Mouse (Mus musculus): ENCODE measurements around the gene A530032D15Rik. TPM values are rescaled to one million over a fixed set of nuclear protein-coding genes. Genes with fewer than 3 reads are reported as not detected.
"Not testable (repeated sequence)": the region's sequence is repeated elsewhere in the genome, so short reads cannot be mapped to it uniquely, and the experiment has no call there.

A530032D15Rik gene
- polyA plus RNA-seq, 1 experiment, result not detected

- DNase-seq; H3K4me1 ChIP-seq (ENCODE audit: control insufficient read depth, insufficient read depth, low read length); H3K4me3 ChIP-seq (replicated peaks; ENCODE audit: extremely low read depth, low read depth, low read length): not testable (repeated sequence)
- WGBS, result 74% methylated on average over 7 of the region's 7 CpGs
These were observed 10.6 kb downstream of the A530032D15Rik start for GRCm38 (mm10) chr1:85099081-85099480.

GRCm38 (mm10) chr1:85093011-85093572 is 16.6 kb downstream of the A530032D15Rik start:
- not testable (repeated sequence) for H3K4me3 ChIP-seq (replicated peaks; ENCODE audit: extremely low read depth, low read depth, low read length); H3K4me1 ChIP-seq (ENCODE audit: control insufficient read depth, insufficient read depth, low read length); DNase-seq
- WGBS, result 74% methylated on average over 7 of the region's 7 CpGs

DNA sequence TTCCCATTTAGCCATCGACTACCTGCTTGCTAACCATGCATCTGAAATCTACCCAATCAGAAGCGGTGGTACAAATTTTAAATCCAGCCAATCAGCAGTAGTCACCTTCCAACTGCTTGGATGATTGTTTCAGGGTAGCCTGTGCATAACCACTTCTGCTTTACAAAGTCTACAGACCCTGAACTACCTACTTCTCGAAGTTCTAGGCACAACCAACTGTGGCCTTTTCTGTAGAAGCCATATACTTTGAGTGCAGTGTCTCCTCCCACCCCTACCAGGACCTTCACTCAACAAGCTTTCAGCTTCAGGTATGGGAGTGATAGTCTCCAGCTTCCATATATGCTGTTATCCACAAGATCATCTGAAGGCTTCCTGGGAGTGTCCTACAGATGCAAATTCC is 17.5 kb downstream of the A530032D15Rik start:
- H3K4me1 ChIP-seq (ENCODE audit: control insufficient read depth, insufficient read depth, low read length); DNase-seq; H3K4me3 ChIP-seq (replicated peaks; ENCODE audit: extremely low read depth, low read depth, low read length): not testable (repeated sequence)
- 29% methylated on average over 1 of the region's 3 CpGs for WGBS

GRCm38 (mm10) chr1:85086211-85086610 is 23.4 kb downstream of the A530032D15Rik start:
- H3K4me3 ChIP-seq (replicated peaks; ENCODE audit: extremely low read depth, low read depth, low read length); DNase-seq; H3K4me1 ChIP-seq (ENCODE audit: control insufficient read depth, insufficient read depth, low read length): not testable (repeated sequence)
- 70% methylated on average over 1 of the region's 1 CpGs for WGBS

DNA sequence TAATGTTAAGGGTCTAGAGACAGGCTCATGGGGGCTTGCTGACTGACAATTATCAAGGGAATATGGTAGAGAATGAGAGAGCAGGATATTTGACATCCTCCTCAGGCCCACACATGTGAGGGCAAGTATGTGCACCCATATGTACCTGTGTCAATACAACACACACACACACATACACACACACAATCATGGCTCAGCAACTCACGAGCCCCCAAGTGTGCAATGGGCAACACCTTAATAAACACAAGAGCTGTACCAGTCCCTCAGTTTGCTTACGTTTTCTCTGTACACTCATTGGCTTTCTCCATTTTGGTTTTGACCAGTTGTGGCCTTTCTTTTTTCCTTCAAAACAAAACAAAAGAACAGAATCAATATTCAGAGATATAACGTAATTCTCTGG is 24.9 kb downstream of the A530032D15Rik start:
- H3K4me1 ChIP-seq (ENCODE audit: control insufficient read depth, insufficient read depth, low read length); H3K4me3 ChIP-seq (replicated peaks; ENCODE audit: extremely low read depth, low read depth, low read length); DNase-seq: not testable (repeated sequence)
- 43% methylated on average over 3 of the region's 3 CpGs for WGBS

GRCm38 (mm10) chr1:85073099-85073498 is 36.6 kb downstream of the A530032D15Rik start:
- not testable (repeated sequence) for DNase-seq; H3K4me1 ChIP-seq (ENCODE audit: control insufficient read depth, insufficient read depth, low read length); H3K4me3 ChIP-seq (replicated peaks; ENCODE audit: extremely low read depth, low read depth, low read length)
- WGBS, result 46% methylated on average over 3 of the region's 3 CpGs

GRCm38 (mm10) chr1:85071690-85072089 is 38.0 kb downstream of the A530032D15Rik start:
- not testable (repeated sequence) for H3K4me3 ChIP-seq (replicated peaks; ENCODE audit: extremely low read depth, low read depth, low read length); H3K4me1 ChIP-seq (ENCODE audit: control insufficient read depth, insufficient read depth, low read length); DNase-seq
- WGBS, result 52% methylated on average over 3 of the region's 3 CpGs

- H3K4me3 ChIP-seq (replicated peaks; ENCODE audit: extremely low read depth, low read depth, low read length); DNase-seq; H3K4me1 ChIP-seq (ENCODE audit: control insufficient read depth, insufficient read depth, low read length): not testable (repeated sequence)
- WGBS, result 73% methylated on average over 6 of the region's 6 CpGs
These were observed 73.9 kb downstream of the A530032D15Rik start for GRCm38 (mm10) chr1:85035801-85036200.

DNA sequence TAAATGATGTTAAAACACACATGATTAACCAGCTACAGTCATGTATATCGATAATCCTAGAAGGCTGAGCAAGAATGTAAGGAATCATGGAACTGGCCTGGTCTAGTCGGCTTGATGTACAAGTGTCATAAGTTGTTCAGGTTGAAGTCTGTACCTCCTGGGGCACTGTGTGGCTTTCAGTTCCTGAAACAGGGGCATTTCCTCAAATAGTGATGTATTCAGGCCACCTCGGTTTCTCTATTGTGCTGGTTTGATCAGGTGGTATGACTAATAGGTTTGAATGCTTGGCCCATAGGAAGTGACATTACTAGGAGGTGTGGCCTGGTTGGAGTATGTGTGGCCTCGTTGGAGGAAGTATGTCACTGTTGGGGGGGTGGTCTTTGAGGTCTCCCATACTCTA is 75.3 kb downstream of the A530032D15Rik start:
- WGBS, result 77% methylated on average over 3 of the region's 4 CpGs
- not testable (repeated sequence) for DNase-seq; H3K4me3 ChIP-seq (replicated peaks; ENCODE audit: extremely low read depth, low read depth, low read length); H3K4me1 ChIP-seq (ENCODE audit: control insufficient read depth, insufficient read depth, low read length)

DNA sequence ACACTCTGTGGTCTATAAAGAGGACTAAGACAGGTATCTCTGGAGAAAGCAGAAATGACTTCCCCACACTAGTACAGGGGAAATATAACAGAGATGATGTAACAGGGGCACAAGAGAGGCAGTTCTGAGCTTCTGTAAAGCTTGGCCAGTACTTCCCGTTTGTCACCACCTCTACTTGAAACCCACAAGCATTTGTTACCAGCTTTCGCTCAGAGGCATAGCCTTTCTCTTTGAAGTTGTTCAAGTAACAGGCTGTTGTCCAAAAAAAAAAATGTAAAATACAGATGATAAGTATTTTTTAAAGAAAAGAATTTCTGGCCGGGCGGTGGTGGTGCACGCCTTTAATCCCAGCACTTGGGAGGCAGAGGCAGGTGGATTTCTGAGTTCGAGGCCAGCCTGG is 76.0 kb downstream of the A530032D15Rik start:
- DNase-seq; H3K4me3 ChIP-seq (replicated peaks; ENCODE audit: extremely low read depth, low read depth, low read length); H3K4me1 ChIP-seq (ENCODE audit: control insufficient read depth, insufficient read depth, low read length): not testable (repeated sequence)
- 91% methylated on average over 6 of the region's 6 CpGs for WGBS

Other genes starting within 250 kb of the A530032D15Rik start
- gene Slc16a14, start 174.7 kb downstream of the A530032D15Rik start, polyA plus RNA-seq (2012; rRNA removed), result 0.06 and 0.15 TPM in 2 replicates
- not detected in 2 replicates for gene Gm10553, start 9.7 kb downstream of the A530032D15Rik start, polyA plus RNA-seq (2012; rRNA removed)
- 1.2 and 2.2 TPM in 2 replicates for gene C130026I21Rik, start 160.7 kb upstream of the A530032D15Rik start, polyA plus RNA-seq (2012; rRNA removed)